Mouse (Mus musculus) bone marrow macrophage, adult 2 months (primary cell): ENCODE results near the gene Cldn5.

Source experiments
- CTCF ChIP-seq: IDR thresholded peaks from 2 replicates; pipeline ENCODE4 v1.5.1; 2012; ENCODE audit warnings: low read depth, mild to moderate bottlenecking, low read length, moderate library complexity
- POLR2A ChIP-seq: IDR thresholded peaks from 2 replicates; pipeline ENCODE4 v1.6.1; 2012; ENCODE audit warnings: mild to moderate bottlenecking, low read depth, low read length, borderline replicate concordance

DNA sequence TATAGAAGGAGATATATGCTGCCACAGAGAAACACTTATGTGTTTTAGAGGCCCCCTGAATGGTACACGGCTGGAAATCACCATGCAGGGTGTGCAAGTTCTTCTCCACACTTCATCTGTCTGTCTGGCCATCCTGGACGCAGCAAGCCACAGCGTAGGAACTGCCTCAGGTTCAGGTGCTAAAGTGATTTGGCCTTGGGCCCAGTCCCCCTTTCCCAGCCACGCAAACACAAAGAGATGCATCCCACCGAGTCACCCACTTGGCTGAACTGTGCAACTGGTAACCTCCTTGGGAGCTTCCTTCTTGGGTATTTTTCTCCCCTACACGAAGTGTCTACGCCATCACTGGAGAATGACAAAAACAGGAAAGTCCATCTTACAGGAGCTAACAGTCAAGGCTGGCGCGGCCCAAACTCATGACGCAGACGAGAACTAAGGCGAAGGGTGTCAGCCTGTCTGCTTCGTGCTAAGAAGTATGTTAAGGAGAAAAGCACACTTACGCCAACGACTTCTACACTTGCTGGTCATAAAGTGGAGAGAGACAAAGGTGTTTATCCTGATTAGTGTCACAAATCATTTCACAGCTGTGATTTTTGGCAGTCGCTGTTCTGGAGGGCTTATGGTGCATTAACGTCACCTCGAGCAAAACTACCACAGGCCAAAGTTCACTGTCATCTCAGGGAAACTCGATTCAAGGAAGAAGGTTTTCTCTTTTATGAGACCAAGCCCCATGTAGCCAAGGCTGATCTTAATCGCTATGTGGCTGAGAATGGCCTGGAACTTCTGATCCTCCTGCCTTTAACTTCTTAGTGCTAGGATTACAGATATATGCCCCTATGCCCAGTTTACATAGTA lies 30.2 kb upstream of the Cldn5 start:
- TF ChIP-seq POLR2A (no peak), CTCF (no peak)
